Comparison of ENCODE assay signal across 8 mouse cellular contexts in the genomic region with DNA sequence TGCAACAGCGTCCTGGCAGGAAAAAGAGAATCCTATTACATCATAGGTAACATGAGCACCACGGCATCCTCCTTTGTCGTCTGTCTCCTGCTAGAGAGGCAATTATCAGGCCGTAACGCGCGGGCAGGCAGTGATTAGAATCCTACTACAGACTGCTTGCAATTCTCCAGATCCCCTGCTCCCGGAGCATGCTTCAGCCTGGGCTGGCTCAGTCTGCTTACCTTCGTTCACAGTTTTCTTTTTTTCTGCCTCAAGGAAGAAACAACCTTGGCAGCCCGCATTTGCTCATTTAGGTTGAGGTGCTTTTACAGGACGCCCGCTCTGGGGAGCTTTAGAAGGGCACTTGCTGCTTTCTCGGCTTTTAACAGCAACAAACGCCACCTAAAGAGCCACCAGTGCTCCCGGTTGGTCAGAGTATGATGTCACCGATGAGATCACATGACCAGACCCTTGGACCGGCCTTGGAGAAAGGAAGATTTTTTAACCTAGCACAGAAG.
DNase-seq lines count a peak whose midpoint lies in the region; ATAC-seq and TF ChIP-seq lines count a peak whose summit lies in the region.

No protein-coding gene starts in this region.

- no peak for TF ChIP-seq POLR2A in olfactory bulb, adult 2 months (IDR thresholded peaks at IDR 0.05; ENCODE audit: insufficient read depth, low read depth, low read length)

- H3K27ac ChIP-seq in embryonic facial prominence, embryonic 14.5 days (replicated peaks; ENCODE audit: low read depth, low read length), result peak overlapping the region; percentile 85
- H3K27ac ChIP-seq in heart, embryonic 16.5 days (ENCODE audit: low read length), result peak overlapping the region; percentile 75
- no peak overlapping the region; the same call in 1 of the 2 replicates for H3K27ac ChIP-seq in liver, embryonic 15.5 days (replicated peaks)
- peak overlapping the region; percentile 73 for H3K27ac ChIP-seq in olfactory bulb, adult 2 months (ENCODE audit: insufficient read depth, low read depth, low read length)

- no peak for TF ChIP-seq CTCF in olfactory bulb, adult 2 months (IDR thresholded peaks at IDR 0.05; ENCODE audit: insufficient read depth, low read depth, low read length)

- peak overlapping the region; percentile 60 for H3K9ac ChIP-seq in embryonic facial prominence, embryonic 14.5 days (ENCODE audit: low read depth, low read length)
- H3K9ac ChIP-seq in heart, embryonic 16.5 days (ENCODE audit: low read length), result peak overlapping the region; percentile 62
- no peak overlapping the region for H3K9ac ChIP-seq in liver, embryonic 15.5 days

- 0 out of 2 replicates have a peak, but pooled peaks cover 3% of the 10 kb centered on the region for H3K36me3 ChIP-seq in embryonic facial prominence, embryonic 14.5 days (ENCODE audit: control insufficient read depth, insufficient read depth, low read length)
- H3K36me3 ChIP-seq in heart, embryonic 16.5 days (ENCODE audit: control insufficient read depth, insufficient read depth), result peaks cover 6% of the 10 kb centered on the region; the same call in 1 of the 2 replicates
- no peaks in the 10 kb centered on the region for H3K36me3 ChIP-seq in liver, embryonic 15.5 days (replicated peaks)

- no peaks in the 10 kb centered on the region for H3K4me1 ChIP-seq in embryonic facial prominence, embryonic 14.5 days (ENCODE audit: control insufficient read depth, insufficient read depth, low read length)
- no peaks in the 10 kb centered on the region for H3K4me1 ChIP-seq in heart, embryonic 16.5 days (ENCODE audit: control insufficient read depth, insufficient read depth, low read length)
- H3K4me1 ChIP-seq in liver, embryonic 15.5 days (replicated peaks), result no peaks in the 10 kb centered on the region
- no peaks in the 10 kb centered on the region; the same call in 1 of the 2 replicates for H3K4me1 ChIP-seq in olfactory bulb, adult 2 months (ENCODE audit: control insufficient read depth, insufficient read depth, low read length)

- ATAC-seq in embryonic facial prominence, embryonic 14.5 days (ENCODE audit: low read depth), result peak; percentile 94
- ATAC-seq in heart, embryonic 16.5 days (replicated peaks; ENCODE audit: extremely low read depth, insufficient read depth, low FRiP score), result peak; percentile 69
- no peak for ATAC-seq in liver, embryonic 15.5 days (ENCODE audit: insufficient read depth)
- no peak for ATAC-seq in inflammation-experienced regulatory T-cells, adult 6 months

- peak overlapping the region; percentile 55 for H3K4me2 ChIP-seq in embryonic facial prominence, embryonic 14.5 days (ENCODE audit: low read depth, low read length)
- H3K4me2 ChIP-seq in heart, embryonic 16.5 days (ENCODE audit: low read depth, low read length), result peak overlapping the region; percentile 62
- H3K4me2 ChIP-seq in liver, embryonic 15.5 days, result peak overlapping the region; percentile 41

- H3K27me3 ChIP-seq in embryonic facial prominence, embryonic 14.5 days (replicated peaks; ENCODE audit: control insufficient read depth, insufficient read depth, low read length), result no peaks in the 10 kb centered on the region
- no peaks in the 10 kb centered on the region for H3K27me3 ChIP-seq in heart, embryonic 16.5 days (ENCODE audit: control insufficient read depth, insufficient read depth, low read length)
- H3K27me3 ChIP-seq in liver, embryonic 15.5 days, result no peaks in the 10 kb centered on the region

- peak overlapping the region; percentile 35 for H3K4me3 ChIP-seq in embryonic facial prominence, embryonic 14.5 days (ENCODE audit: low read depth, low read length)
- H3K4me3 ChIP-seq in heart, embryonic 16.5 days (ENCODE audit: low read length), result peak overlapping the region; percentile 51
- peak overlapping the region; percentile 30 for H3K4me3 ChIP-seq in liver, embryonic 15.5 days (replicated peaks)
- peak overlapping the region; percentile 49 for H3K4me3 ChIP-seq in olfactory bulb, adult 2 months (ENCODE audit: insufficient read depth, low read depth, low read length)

- H3K9me3 ChIP-seq in embryonic facial prominence, embryonic 14.5 days (ENCODE audit: control insufficient read depth, low read length), result no peaks in the 10 kb centered on the region
- H3K9me3 ChIP-seq in heart, embryonic 16.5 days (replicated peaks; ENCODE audit: control insufficient read depth, low read length), result no peaks in the 10 kb centered on the region
- H3K9me3 ChIP-seq in liver, embryonic 15.5 days (replicated peaks), result no peaks in the 10 kb centered on the region

- WGBS in embryonic facial prominence, embryonic 14.5 days, result 22% methylated on average over 17 of the region's 17 CpGs
- 17% methylated on average over 17 of the region's 17 CpGs for WGBS in heart, embryonic 16.5 days
- 18% methylated on average over 17 of the region's 17 CpGs for WGBS in liver, embryonic 15.5 days (ENCODE audit: insufficient replicate concordance)
- 18% methylated on average over 17 of the region's 17 CpGs for WGBS in olfactory bulb, adult 2 months

- DNase-seq in 416B (ENCODE audit: low read depth), result peak; percentile 21
- DNase-seq in adrenal gland, postnatal 25 days, result peak; percentile 5
- DNase-seq in embryonic facial prominence, embryonic 14.5 days (ENCODE audit: low spot score), result peak; percentile 80
- DNase-seq in kidney, postnatal 36 days, result peak; percentile 68 to 72

Comparison
In these comparisons a context has a peak if more than half of its experiments do, and no peak if none do; other contexts are left out.
1. DNase-seq: peak in every context shown above with its lines; median percentile 80 in embryonic facial prominence, embryonic 14.5 days; 70 in kidney, postnatal 36 days; 21 in 416B; 5 in adrenal gland, postnatal 25 days.
2. ATAC-seq: peak in embryonic facial prominence, embryonic 14.5 days (single experiment) and heart, embryonic 16.5 days (single experiment); none in liver, embryonic 15.5 days (single experiment) and inflammation-experienced regulatory T-cells, adult 6 months (single experiment).
3. Peak in every context shown above with its lines, with median percentiles within 50 percentile points of each other: H3K4me2 ChIP-seq and H3K4me3 ChIP-seq.